Mouse (Mus musculus): ENCODE results near the gene Btbd9. TPM values are rescaled to one million over a fixed set of nuclear protein-coding genes. Genes with fewer than 3 reads are reported as not detected.
A peak's percentile ranks its signal among the peaks of the same experiment; 100 is the strongest.

Gene Btbd9
- polyA plus RNA-seq, 1 experiment from 2014 or later, result 59.7 TPM

DNA sequence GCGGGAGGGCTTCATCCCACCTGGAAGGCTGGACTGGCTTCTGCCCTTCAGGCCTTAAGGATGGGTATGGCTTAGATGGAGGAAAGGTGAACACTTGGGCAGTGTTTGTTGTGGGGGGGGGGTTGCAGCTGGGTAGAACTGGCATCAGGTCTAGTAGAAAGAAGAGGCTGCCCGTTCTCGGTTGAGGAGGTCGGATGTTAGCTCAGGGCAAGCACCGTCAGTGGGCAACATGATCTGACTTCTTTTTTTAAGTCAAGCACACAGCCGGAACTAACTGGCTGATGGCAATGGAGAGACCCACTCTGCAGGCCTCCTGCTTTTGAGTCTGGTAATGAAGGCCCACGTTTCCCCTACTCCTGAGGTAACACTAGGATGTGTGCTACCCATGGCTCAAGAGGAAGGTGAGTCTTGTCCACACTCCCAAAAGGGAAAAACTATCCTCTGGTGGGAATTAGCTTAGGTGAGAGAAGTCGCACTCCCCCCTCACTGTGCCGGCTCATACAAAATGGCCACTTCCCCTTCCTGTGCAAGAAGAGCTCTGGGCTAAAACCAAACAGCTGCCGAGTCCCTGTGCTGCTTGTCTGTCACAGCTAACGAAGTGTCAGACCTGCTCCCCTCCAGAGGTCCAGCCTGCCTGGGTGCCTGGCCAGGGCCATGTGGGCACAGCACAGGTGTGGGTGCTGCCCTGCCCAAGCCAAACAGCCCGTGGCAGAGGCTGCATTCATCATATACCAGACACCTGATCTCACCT lies 378.8 kb downstream of the Btbd9 start:
- Histone ChIP-seq H3K9me3 (ENCODE audit: control insufficient read depth, low read length) (no peaks in the 10 kb centered on the region), H3K4me2 (no peak overlapping the region), H3K27me3 (ENCODE audit: control insufficient read depth, insufficient read depth, low read length) (no peaks in the 10 kb centered on the region), H3K4me1 (ENCODE audit: control insufficient read depth, insufficient read depth, low read length) (peaks cover 25% of the 10 kb centered on the region), H3K9ac (ENCODE audit: low read length) (no peak overlapping the region), H3K4me3 (ENCODE audit: low read depth, low read length) (no peak overlapping the region), H3K36me3 (ENCODE audit: control insufficient read depth, insufficient read depth, low read length) (peaks cover 2% of the 10 kb centered on the region; the same call in 1 of the 2 replicates), H3K27ac (ENCODE audit: low read depth, low read length) (no peak overlapping the region)
- ATAC-seq (ENCODE audit: low FRiP score), result no peak
- no peak for DNase-seq (ENCODE audit: low spot score, missing footprints)
- 78% methylated on average over 12 of the region's 12 CpGs for WGBS

- Histone ChIP-seq H3K4me1 (ENCODE audit: control insufficient read depth, insufficient read depth, low read length) (peaks cover 25% of the 10 kb centered on the region), H3K9ac (ENCODE audit: low read length) (no peak overlapping the region), H3K4me2 (no peak overlapping the region), H3K4me3 (ENCODE audit: low read depth, low read length) (no peak overlapping the region), H3K27me3 (ENCODE audit: control insufficient read depth, insufficient read depth, low read length) (no peaks in the 10 kb centered on the region), H3K27ac (ENCODE audit: low read depth, low read length) (peak overlapping the region; percentile 20; the same call in 1 of the 2 replicates), H3K9me3 (ENCODE audit: control insufficient read depth, low read length) (no peaks in the 10 kb centered on the region), H3K36me3 (ENCODE audit: control insufficient read depth, insufficient read depth, low read length) (peaks cover 2% of the 10 kb centered on the region; the same call in 1 of the 2 replicates)
- WGBS, result 70% methylated on average over 17 of the region's 17 CpGs
- DNase-seq (ENCODE audit: low spot score, missing footprints), result no peak
- ATAC-seq (ENCODE audit: low FRiP score), result no peak
These were observed 379.6 kb downstream of the Btbd9 start for GRCm38 (mm10) chr17:30196401-30197279.

DNA sequence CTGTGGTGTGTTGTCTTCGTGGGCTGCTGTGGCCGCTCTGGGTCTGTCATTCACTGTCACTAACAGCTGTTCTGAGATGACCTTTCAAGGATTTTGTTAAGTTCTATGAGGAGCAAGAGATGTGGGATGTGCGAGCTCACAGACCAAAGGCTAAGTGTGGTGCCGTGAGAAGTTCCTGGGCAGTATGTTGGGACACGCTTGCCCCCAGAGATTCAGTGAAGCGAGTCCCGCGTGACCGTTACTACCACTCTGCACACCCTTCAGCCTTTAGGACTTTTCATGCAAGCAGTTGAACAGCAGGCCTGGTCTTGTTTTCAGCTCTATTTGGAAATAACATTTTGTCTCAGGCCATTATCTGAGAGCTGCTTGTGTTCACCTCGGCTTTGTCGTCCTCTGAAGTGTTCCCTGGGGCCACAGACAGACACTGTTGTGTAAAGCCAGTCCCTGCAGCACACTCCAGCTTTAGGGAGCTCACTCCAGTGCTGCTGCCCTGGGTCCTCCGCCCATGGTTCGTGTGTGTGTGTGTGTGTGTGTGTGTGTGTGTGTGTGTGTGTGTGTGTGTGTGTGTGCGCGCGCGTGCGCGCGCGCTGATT lies 380.6 kb downstream of the Btbd9 start:
- ATAC-seq (ENCODE audit: low FRiP score) (no peak), DNase-seq (ENCODE audit: low spot score, missing footprints) (no peak)
- H3K4me3 ChIP-seq (ENCODE audit: low read depth, low read length), result no peak overlapping the region
- H3K9me3 ChIP-seq (ENCODE audit: control insufficient read depth, low read length), result no peaks in the 10 kb centered on the region
- no peak overlapping the region for H3K9ac ChIP-seq (ENCODE audit: low read length)
- no peaks in the 10 kb centered on the region for H3K27me3 ChIP-seq (ENCODE audit: control insufficient read depth, insufficient read depth, low read length)
- peaks cover 17% of the 10 kb centered on the region for H3K4me1 ChIP-seq (ENCODE audit: control insufficient read depth, insufficient read depth, low read length)
- H3K27ac ChIP-seq (ENCODE audit: low read depth, low read length), result no peak overlapping the region
- no peak overlapping the region for H3K4me2 ChIP-seq
- peaks cover 2% of the 10 kb centered on the region; the same call in 1 of the 2 replicates for H3K36me3 ChIP-seq (ENCODE audit: control insufficient read depth, insufficient read depth, low read length)
- WGBS, result 92% methylated on average over 18 of the region's 21 CpGs

GRCm38 (mm10) chr17:30194629-30195445 lies 381.5 kb downstream of the Btbd9 start:
- H3K36me3 ChIP-seq (ENCODE audit: control insufficient read depth, insufficient read depth, low read length), result peaks cover 2% of the 10 kb centered on the region; the same call in 1 of the 2 replicates
- DNase-seq (ENCODE audit: low spot score, missing footprints) (no peak), ATAC-seq (ENCODE audit: low FRiP score) (no peak)
- peaks cover 11% of the 10 kb centered on the region for H3K4me1 ChIP-seq (ENCODE audit: control insufficient read depth, insufficient read depth, low read length)
- no peaks in the 10 kb centered on the region for H3K27me3 ChIP-seq (ENCODE audit: control insufficient read depth, insufficient read depth, low read length)
- H3K9ac ChIP-seq (ENCODE audit: low read length), result no peak overlapping the region
- 82% methylated on average over 11 of the region's 11 CpGs for WGBS
- H3K4me3 ChIP-seq (ENCODE audit: low read depth, low read length), result no peak overlapping the region
- H3K4me2 ChIP-seq, result no peak overlapping the region
- no peaks in the 10 kb centered on the region for H3K9me3 ChIP-seq (ENCODE audit: control insufficient read depth, low read length)
- no peak overlapping the region for H3K27ac ChIP-seq (ENCODE audit: low read depth, low read length)

DNA sequence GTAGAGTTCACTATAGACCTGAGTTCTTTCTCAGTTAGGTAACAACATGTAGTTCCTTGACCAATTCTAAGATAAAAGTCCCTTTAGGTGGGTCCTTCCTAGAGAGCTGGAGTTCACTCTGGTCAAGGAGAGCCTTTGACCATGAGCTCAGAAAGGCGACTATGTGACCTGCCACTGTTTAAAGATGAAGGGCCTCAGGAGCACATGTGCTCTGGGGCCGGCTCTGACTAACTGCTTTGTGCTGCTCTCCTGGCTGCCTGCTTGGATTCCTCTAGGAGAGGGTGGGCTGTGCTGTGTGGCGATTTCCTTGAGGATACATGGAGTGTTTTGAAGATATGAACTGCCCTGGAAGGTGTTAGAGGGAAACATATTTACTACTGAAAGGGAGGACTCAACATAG lies 382.2 kb downstream of the Btbd9 start:
- H3K9ac ChIP-seq (ENCODE audit: low read length), result no peak overlapping the region
- no peak overlapping the region for H3K4me3 ChIP-seq (ENCODE audit: low read depth, low read length)
- H3K4me2 ChIP-seq, result no peak overlapping the region
- H3K27ac ChIP-seq (ENCODE audit: low read depth, low read length), result no peak overlapping the region
- DNase-seq (ENCODE audit: low spot score, missing footprints), result no peak
- H3K4me1 ChIP-seq (ENCODE audit: control insufficient read depth, insufficient read depth, low read length), result peaks cover 11% of the 10 kb centered on the region
- WGBS, result 80% methylated on average over 3 of the region's 3 CpGs
- no peaks in the 10 kb centered on the region for H3K27me3 ChIP-seq (ENCODE audit: control insufficient read depth, insufficient read depth, low read length)
- ATAC-seq (ENCODE audit: low FRiP score), result no peak
- no peaks in the 10 kb centered on the region for H3K9me3 ChIP-seq (ENCODE audit: control insufficient read depth, low read length)
- H3K36me3 ChIP-seq (ENCODE audit: control insufficient read depth, insufficient read depth, low read length), result peaks cover 2% of the 10 kb centered on the region; the same call in 1 of the 2 replicates

DNA sequence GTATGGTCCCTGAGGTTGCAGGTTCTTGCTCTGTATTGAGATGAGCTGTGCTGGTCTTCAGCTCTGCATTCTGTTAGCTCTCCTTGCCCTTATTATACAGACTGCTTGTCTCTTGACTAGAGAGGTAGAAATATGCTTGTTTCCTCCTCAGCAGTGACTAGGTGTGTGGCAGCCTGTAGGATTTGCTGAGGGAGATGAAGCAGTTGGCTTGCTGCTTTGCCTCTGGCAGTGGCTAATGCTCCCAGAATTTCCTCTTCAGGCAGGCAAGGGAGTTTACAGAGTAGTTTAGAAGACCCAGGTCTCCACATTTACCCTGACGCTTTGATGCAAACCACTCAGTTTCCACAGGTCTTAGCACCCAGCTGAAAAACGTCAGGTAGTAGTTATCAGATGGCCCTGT lies 382.7 kb downstream of the Btbd9 start:
- WGBS, result 89% methylated on average over 2 of the region's 2 CpGs
- Histone ChIP-seq H3K9me3 (ENCODE audit: control insufficient read depth, low read length) (no peaks in the 10 kb centered on the region), H3K27ac (ENCODE audit: low read depth, low read length) (no peak overlapping the region), H3K9ac (ENCODE audit: low read length) (no peak overlapping the region), H3K36me3 (ENCODE audit: control insufficient read depth, insufficient read depth, low read length) (peaks cover 2% of the 10 kb centered on the region; the same call in 1 of the 2 replicates), H3K4me3 (ENCODE audit: low read depth, low read length) (no peak overlapping the region), H3K4me2 (no peak overlapping the region), H3K4me1 (ENCODE audit: control insufficient read depth, insufficient read depth, low read length) (peaks cover 13% of the 10 kb centered on the region), H3K27me3 (ENCODE audit: control insufficient read depth, insufficient read depth, low read length) (no peaks in the 10 kb centered on the region)
- DNase-seq (ENCODE audit: low spot score, missing footprints) (no peak), ATAC-seq (ENCODE audit: low FRiP score) (no peak)

DNA sequence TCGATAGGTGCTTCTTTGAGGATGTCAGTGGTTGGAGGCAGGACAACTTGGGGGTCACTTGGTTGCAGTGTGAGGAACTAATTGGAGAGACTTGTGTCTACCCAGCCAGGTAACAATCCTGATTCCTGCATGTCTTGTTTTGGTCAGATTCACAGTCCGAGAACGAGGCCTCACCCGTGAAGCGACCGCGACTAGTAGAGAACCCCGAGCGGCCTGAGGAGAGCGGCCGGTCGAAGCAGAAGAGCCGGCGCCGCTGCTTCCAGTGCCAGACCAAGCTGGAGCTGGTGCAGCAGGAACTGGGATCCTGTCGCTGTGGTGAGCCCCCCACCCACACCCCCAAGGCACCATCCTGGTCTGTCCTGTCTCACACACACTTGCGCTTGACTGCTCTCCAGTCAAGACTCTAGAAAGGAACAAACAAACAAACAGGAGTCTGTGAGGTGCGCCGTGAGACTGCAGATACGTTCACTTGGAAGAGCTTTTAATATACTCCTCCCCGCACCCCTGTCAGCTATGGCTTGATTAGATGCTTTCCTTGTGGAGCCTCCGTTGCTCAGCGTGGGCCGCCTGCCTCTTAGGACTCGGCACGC lies 383.8 kb downstream of the Btbd9 start:
- WGBS, result 95% methylated on average over 26 of the region's 26 CpGs
- Histone ChIP-seq H3K4me1 (ENCODE audit: control insufficient read depth, insufficient read depth, low read length) (peaks cover 23% of the 10 kb centered on the region), H3K4me2 (no peak overlapping the region), H3K9me3 (ENCODE audit: control insufficient read depth, low read length) (no peaks in the 10 kb centered on the region), H3K36me3 (ENCODE audit: control insufficient read depth, insufficient read depth, low read length) (peaks cover 2% of the 10 kb centered on the region; the same call in 1 of the 2 replicates), H3K9ac (ENCODE audit: low read length) (no peak overlapping the region), H3K4me3 (ENCODE audit: low read depth, low read length) (no peak overlapping the region), H3K27me3 (ENCODE audit: control insufficient read depth, insufficient read depth, low read length) (no peaks in the 10 kb centered on the region), H3K27ac (ENCODE audit: low read depth, low read length) (no peak overlapping the region)
- no peak for ATAC-seq (ENCODE audit: low FRiP score)
- DNase-seq (ENCODE audit: low spot score, missing footprints), result no peak

GRCm38 (mm10) chr17:30191097-30191640 lies 385.1 kb downstream of the Btbd9 start:
- H3K9ac ChIP-seq (ENCODE audit: low read length), result no peak overlapping the region
- WGBS, result 76% methylated on average over 11 of the region's 11 CpGs
- no peak overlapping the region; the same call in 1 of the 2 replicates for H3K27ac ChIP-seq (ENCODE audit: low read depth, low read length)
- no peak overlapping the region for H3K4me2 ChIP-seq
- H3K27me3 ChIP-seq (ENCODE audit: control insufficient read depth, insufficient read depth, low read length), result no peaks in the 10 kb centered on the region
- H3K4me1 ChIP-seq (ENCODE audit: control insufficient read depth, insufficient read depth, low read length), result peaks cover 22% of the 10 kb centered on the region
- H3K4me3 ChIP-seq (ENCODE audit: low read depth, low read length), result no peak overlapping the region
- no peaks in the 10 kb centered on the region for H3K9me3 ChIP-seq (ENCODE audit: control insufficient read depth, low read length)
- peaks cover 2% of the 10 kb centered on the region; the same call in 1 of the 2 replicates for H3K36me3 ChIP-seq (ENCODE audit: control insufficient read depth, insufficient read depth, low read length)
- DNase-seq (ENCODE audit: low spot score, missing footprints) (peak; percentile 76), ATAC-seq (ENCODE audit: low FRiP score) (no peak)

Measured in midbrain, embryonic 11.5 days (tissue).